In genomic region chr10:100054006-100054405, GRCm38 (mm10) we compare ENCODE assay signal across 9 mouse cellular contexts. TPM values are rescaled to one million over a fixed set of nuclear protein-coding genes. Genes with fewer than 3 reads are reported as not detected.
DNase-seq lines count a peak whose midpoint lies in the region; ATAC-seq and TF ChIP-seq lines count a peak whose summit lies in the region.
"Had no signal": no experiment of that assay in that cellular context is flagged by ENCODE, and none has a peak within 500 bp of the region (broad histone marks: within the 10 kb centered on the region; RNA-seq: fewer than 3 reads in every experiment).

No protein-coding gene starts in this region.

- peak; percentile 55; the same call in 1 of the 2 replicates for ATAC-seq in hindbrain, embryonic 16.5 days
- ATAC-seq in hindbrain, embryonic 12.5 days (ENCODE audit: low FRiP score): no peak
- ATAC-seq in lung, embryonic 14.5 days (ENCODE audit: insufficient read depth): peak; percentile 45; the same call in 1 of the 2 replicates

- TF ChIP-seq CTCF in lung, embryonic 14.5 days (IDR thresholded peaks at IDR 0.05; ENCODE audit: low read depth): no peak

- no peaks in the 10 kb centered on the region for H3K27me3 ChIP-seq in hindbrain, embryonic 16.5 days (replicated peaks; ENCODE audit: control insufficient read depth, insufficient read depth, low read length)
- H3K27me3 ChIP-seq in hindbrain, embryonic 12.5 days: no peaks in the 10 kb centered on the region
- no peaks in the 10 kb centered on the region for H3K27me3 ChIP-seq in lung, embryonic 14.5 days (ENCODE audit: insufficient read depth, low read length)

- no peak overlapping the region for H3K9ac ChIP-seq in hindbrain, embryonic 16.5 days (ENCODE audit: low read depth, low read length)
- no peak overlapping the region for H3K9ac ChIP-seq in hindbrain, embryonic 12.5 days
- H3K9ac ChIP-seq in lung, embryonic 14.5 days: no peak overlapping the region

- H3K27ac ChIP-seq in hindbrain, embryonic 16.5 days (ENCODE audit: low read depth, low read length): no peak overlapping the region
- no peak overlapping the region for H3K27ac ChIP-seq in hindbrain, embryonic 12.5 days
- no peak overlapping the region for H3K27ac ChIP-seq in lung, embryonic 14.5 days (ENCODE audit: low read depth)

- H3K36me3 ChIP-seq in hindbrain, embryonic 16.5 days (ENCODE audit: control insufficient read depth, insufficient read depth, low read length): no peaks in the 10 kb centered on the region
- H3K36me3 ChIP-seq in hindbrain, embryonic 12.5 days: no peaks in the 10 kb centered on the region
- H3K36me3 ChIP-seq in lung, embryonic 14.5 days (ENCODE audit: insufficient read depth): no peaks in the 10 kb centered on the region
- H3K36me3 ChIP-seq: G1E had no signal

- DNase-seq in NIH3T3 (ENCODE audit: low read depth): peak; percentile 92
- peak; percentile 68 for DNase-seq in fat pad, adult 2 months (ENCODE audit: extremely low read depth, low read depth, low spot score)
- peak; percentile 92 for DNase-seq in lung, embryonic 14.5 days
- DNase-seq in c-Kit-positive CD71-positive TER-119-positive erythroid progenitor cells, embryonic 14.5 days (ENCODE audit: low spot score): no peak
- no peak for DNase-seq in embryo, embryonic 9.5 days (ENCODE audit: extremely low spot score)
- DNase-seq in natural killer cell, adult 2 months (ENCODE audit: low spot score in 2 of 2): no peak

- 72% methylated on average over 3 of the region's 3 CpGs for WGBS in hindbrain, embryonic 16.5 days
- 90% methylated on average over 3 of the region's 3 CpGs for WGBS in hindbrain, embryonic 12.5 days
- WGBS in lung, embryonic 14.5 days: 57% methylated on average over 3 of the region's 3 CpGs

- H3K9me3 ChIP-seq in hindbrain, embryonic 16.5 days (ENCODE audit: control insufficient read depth, low read length): no peaks in the 10 kb centered on the region
- H3K9me3 ChIP-seq in hindbrain, embryonic 12.5 days (replicated peaks): no peaks in the 10 kb centered on the region
- no peaks in the 10 kb centered on the region for H3K9me3 ChIP-seq in lung, embryonic 14.5 days (ENCODE audit: low read depth, low read length)

- no peak overlapping the region for H3K4me3 ChIP-seq in hindbrain, embryonic 16.5 days (ENCODE audit: low read length)
- H3K4me3 ChIP-seq in hindbrain, embryonic 12.5 days: no peak overlapping the region
- no peak overlapping the region for H3K4me3 ChIP-seq in lung, embryonic 14.5 days (ENCODE audit: low read depth, low read length)

- H3K4me1 ChIP-seq in hindbrain, embryonic 16.5 days (ENCODE audit: control insufficient read depth, insufficient read depth, low read depth, low read length): peaks cover 2% of the 10 kb centered on the region; the same call in 1 of the 2 replicates
- no peaks in the 10 kb centered on the region for H3K4me1 ChIP-seq in hindbrain, embryonic 12.5 days
- H3K4me1 ChIP-seq in lung, embryonic 14.5 days (ENCODE audit: insufficient read depth): peaks cover 8% of the 10 kb centered on the region

- H3K4me2 ChIP-seq in hindbrain, embryonic 16.5 days (ENCODE audit: low read length): no peak overlapping the region
- H3K4me2 ChIP-seq in hindbrain, embryonic 12.5 days (replicated peaks): no peak overlapping the region
- H3K4me2 ChIP-seq in lung, embryonic 14.5 days: no peak overlapping the region

RNA-seq across cellular contexts. Expression of gene Kitl, which starts 38.6 kb away (rescaled TPM):
- polyA plus RNA-seq in hindbrain, embryonic 16.5 days (2015; fragmentation: Nextera tagmentation; extraction: Ambion mirVana): 29.8 and 30.1 TPM in 2 replicates
- 14.7 and 16.0 TPM in 2 replicates for polyA plus RNA-seq in hindbrain, embryonic 12.5 days (2016; fragmentation: Nextera tagmentation; extraction: Ambion mirVana)
- polyA plus RNA-seq in lung, embryonic 14.5 days (2014; fragmentation: Nextera tagmentation; extraction: Ambion mirVana): 57.5 and 60.4 TPM in 2 replicates
- polyA plus RNA-seq: G1E had no signal

Comparison
In these comparisons a context has a peak if more than half of its experiments do, and no peak if none do; other contexts are left out.
1. DNase-seq: peak in NIH3T3 (single experiment), fat pad, adult 2 months (single experiment) and lung, embryonic 14.5 days (single experiment); none in c-Kit-positive CD71-positive TER-119-positive erythroid progenitor cells, embryonic 14.5 days (single experiment), embryo, embryonic 9.5 days (single experiment) and natural killer cell, adult 2 months (0 of 2).